Mouse (Mus musculus) kidney, postnatal 0 days (tissue): ENCODE results near the gene Brd2. TPM values are rescaled to one million over a fixed set of nuclear protein-coding genes. Genes with fewer than 3 reads are reported as not detected.

Source experiments
- ATAC-seq: fragments of 200-750 bp; cut with Nextera tagmentation; replicated peaks from 2 replicates; pipeline ENCODE4 v1.8.0; 2017; ENCODE audit warnings: low read depth, moderate number of reproducible peaks, moderate TSS enrichment, moderate library complexity; ENCODE audit not compliant: low FRiP score
- DNase-seq: peaks from one replicate; pipeline ENCODE4 v3.0.0-alpha.2; 2016; ENCODE audit warnings: low spot score
- H3K27ac ChIP-seq: fragments of 300-500 bp; sonication (generic); 2 replicates; pipeline ENCODE4 v1.5.1; 2014; ENCODE audit warnings: mild to moderate bottlenecking
- H3K27me3 ChIP-seq: fragments of 300-500 bp; sonication (generic); 2 replicates; pipeline ENCODE4 v1.6.1; 2014; ENCODE audit warnings: low read length, mixed read lengths; ENCODE audit not compliant: insufficient read depth
- H3K36me3 ChIP-seq: fragments of 300-500 bp; sonication (generic); 2 replicates; pipeline ENCODE4 v1.6.1; 2014; ENCODE audit warnings: low read length, mixed read lengths; ENCODE audit not compliant: insufficient read depth
- H3K4me1 ChIP-seq: fragments of 300-500 bp; sonication (generic); replicated peaks from 2 replicates; pipeline ENCODE4 v1.6.1; 2014; ENCODE audit warnings: antibody characterized with exemption, low read length, mixed read lengths; ENCODE audit not compliant: insufficient read depth
- H3K4me2 ChIP-seq: fragments of 300-500 bp; sonication (generic); 2 replicates; pipeline ENCODE4 v1.6.1; 2014; ENCODE audit warnings: mild to moderate bottlenecking, low read length, moderate library complexity, mixed read lengths
- H3K4me3 ChIP-seq: fragments of 300-500 bp; sonication (generic); replicated peaks from 2 replicates; pipeline ENCODE4 v1.5.1; 2014; ENCODE audit warnings: low read depth, low read length
- H3K9ac ChIP-seq: fragments of 300-500 bp; sonication (generic); 2 replicates; pipeline ENCODE4 v1.6.1; 2014; ENCODE audit warnings: low read depth, low read length
- H3K9me3 ChIP-seq: fragments of 300-500 bp; sonication (generic); replicated peaks from 2 replicates; pipeline ENCODE4 v1.6.1; 2016; ENCODE audit warnings: low read length, inconsistent platforms, mixed read lengths
- CTCF ChIP-seq: IDR thresholded peaks from 2 replicates; pipeline ENCODE4 v1.5.1; 2016; ENCODE audit warnings: antibody characterized with exemption, low read depth, mild to moderate bottlenecking, moderate library complexity
- WGBS: fragments of 180-500 bp; shearing (Covaris S2); extraction: QIAGEN DNeasy Blood & Tissue Kit; methylation state at CpG from one replicate; pipeline ENCODE4 v1.1.7; 2014; 5-methylcytosine and 5-hydroxymethylcytosine counted together
- polyA plus RNA-seq: library from polyadenylated mRNA; unstranded; fragments of >200 nt; fragmentation: Nextera tagmentation; extraction: Ambion mirVana; gene quantifications from 2 replicates; pipeline ENCODE4 v1.2.1, GENCODE M21; 2015

The Brd2 gene
- polyA plus RNA-seq, 1 experiment from 2014 or later, result 90.2 TPM

DNA sequence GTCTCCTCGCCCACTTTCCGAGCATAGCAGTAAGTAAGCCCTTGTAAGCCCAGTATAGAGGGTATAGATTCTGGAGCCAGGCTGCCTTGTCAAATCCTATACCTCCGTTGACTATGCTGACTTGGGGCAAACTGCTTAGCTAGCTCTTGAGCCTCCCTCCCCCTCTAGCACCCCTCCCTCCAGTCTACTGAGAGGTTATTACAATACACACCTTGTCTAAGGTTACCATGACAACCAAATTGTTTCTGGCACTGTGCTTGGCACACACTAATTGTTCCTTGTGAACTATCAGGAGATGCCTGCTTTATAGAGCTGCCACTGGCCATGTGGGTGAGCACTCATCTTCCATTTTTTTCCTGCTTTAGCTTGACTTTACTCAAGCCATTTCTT is 12.6 kb downstream of the Brd2 start:
- no peak overlapping the region for H3K4me2 ChIP-seq
- DNase-seq (no peak), ATAC-seq (no peak)
- no peaks in the 10 kb centered on the region for H3K27me3 ChIP-seq
- H3K4me3 ChIP-seq, result no peak overlapping the region
- H3K4me1 ChIP-seq, result peaks cover under 1% of the 10 kb centered on the region; the same call in 1 of the 2 replicates
- no peak overlapping the region for H3K27ac ChIP-seq
- no peak for TF ChIP-seq CTCF
- H3K36me3 ChIP-seq, result peaks cover 50% of the 10 kb centered on the region
- H3K9ac ChIP-seq, result no peak overlapping the region
- no peaks in the 10 kb centered on the region for H3K9me3 ChIP-seq
- WGBS, result 75% methylated on average over 3 of the region's 3 CpGs

GRCm38 (mm10) chr17:34109038-34109805 is 13.2 kb downstream of the Brd2 start:
- no peak overlapping the region for H3K27ac ChIP-seq
- H3K36me3 ChIP-seq, result peaks cover 44% of the 10 kb centered on the region
- no peaks in the 10 kb centered on the region for H3K27me3 ChIP-seq
- H3K4me1 ChIP-seq, result no peaks in the 10 kb centered on the region
- H3K9ac ChIP-seq, result no peak overlapping the region
- DNase-seq (peak; percentile 59), ATAC-seq (no peak)
- no peak overlapping the region for H3K4me2 ChIP-seq
- 75% methylated on average over 14 of the region's 14 CpGs for WGBS
- TF ChIP-seq CTCF, result peak; percentile 53
- no peak overlapping the region for H3K4me3 ChIP-seq
- no peaks in the 10 kb centered on the region for H3K9me3 ChIP-seq

GRCm38 (mm10) chr17:34108460-34108859 is 14.0 kb downstream of the Brd2 start:
- no peak for ATAC-seq
- Histone ChIP-seq H3K27me3 (no peaks in the 10 kb centered on the region), H3K4me1 (no peaks in the 10 kb centered on the region), H3K4me3 (no peak overlapping the region), H3K9me3 (no peaks in the 10 kb centered on the region), H3K27ac (no peak overlapping the region), H3K4me2 (no peak overlapping the region), H3K36me3 (peaks cover 36% of the 10 kb centered on the region), H3K9ac (no peak overlapping the region)
- 77% methylated on average over 5 of the region's 6 CpGs for WGBS
- no peak for DNase-seq
- no peak for TF ChIP-seq CTCF

- Histone ChIP-seq H3K4me3 (no peak overlapping the region), H3K9me3 (no peaks in the 10 kb centered on the region), H3K4me1 (no peaks in the 10 kb centered on the region), H3K27me3 (no peaks in the 10 kb centered on the region), H3K27ac (no peak overlapping the region), H3K9ac (no peak overlapping the region), H3K36me3 (peaks cover 25% of the 10 kb centered on the region), H3K4me2 (no peak overlapping the region)
- ATAC-seq, result no peak
- WGBS, result 76% methylated on average over 7 of the region's 7 CpGs
- DNase-seq, result no peak
- no peak for TF ChIP-seq CTCF
These were observed 15.1 kb downstream of the Brd2 start for GRCm38 (mm10) chr17:34107109-34107867.

- Histone ChIP-seq H3K4me3 (no peak overlapping the region), H3K4me2 (no peak overlapping the region), H3K9ac (no peak overlapping the region), H3K27ac (no peak overlapping the region), H3K4me1 (no peaks in the 10 kb centered on the region), H3K36me3 (peaks cover 17% of the 10 kb centered on the region), H3K9me3 (no peaks in the 10 kb centered on the region), H3K27me3 (no peaks in the 10 kb centered on the region)
- DNase-seq (no peak), ATAC-seq (no peak)
- no peak for TF ChIP-seq CTCF
- WGBS, result 83% methylated on average over 7 of the region's 7 CpGs
These were observed 15.9 kb downstream of the Brd2 start for GRCm38 (mm10) chr17:34106555-34106954.

DNA sequence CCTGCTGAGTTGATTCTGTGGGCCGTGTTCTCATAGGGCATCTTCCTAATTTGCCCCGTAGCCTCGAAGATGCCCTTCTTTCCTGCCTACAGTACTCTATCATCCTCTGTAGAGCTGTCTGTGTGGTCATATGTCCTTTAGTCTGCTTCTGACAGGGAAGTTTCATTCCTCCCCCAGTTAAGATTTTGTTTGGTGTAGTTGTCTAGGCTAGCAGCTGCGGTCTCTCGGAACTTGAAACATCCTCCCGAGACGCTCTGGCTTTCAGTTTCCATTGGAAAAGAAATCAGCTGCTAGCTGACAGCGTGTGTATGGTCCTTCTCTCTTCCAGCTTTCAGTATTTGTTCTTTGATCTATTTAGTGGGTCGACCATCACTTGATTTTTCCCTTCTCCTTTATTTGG is 17.6 kb downstream of the Brd2 start:
- H3K9ac ChIP-seq, result no peak overlapping the region
- peaks cover 5% of the 10 kb centered on the region; the same call in 1 of the 2 replicates for H3K36me3 ChIP-seq
- TF ChIP-seq CTCF, result no peak
- peaks cover under 1% of the 10 kb centered on the region; the same call in 1 of the 2 replicates for H3K4me1 ChIP-seq
- H3K27me3 ChIP-seq, result no peaks in the 10 kb centered on the region
- H3K9me3 ChIP-seq, result no peaks in the 10 kb centered on the region
- H3K4me2 ChIP-seq, result no peak overlapping the region
- WGBS, result 77% methylated on average over 9 of the region's 9 CpGs
- no peak overlapping the region for H3K4me3 ChIP-seq
- DNase-seq, result no peak
- no peak for ATAC-seq
- H3K27ac ChIP-seq, result no peak overlapping the region
